Comparison of ENCODE assay signal across 7 mouse cellular contexts in the genomic region with DNA sequence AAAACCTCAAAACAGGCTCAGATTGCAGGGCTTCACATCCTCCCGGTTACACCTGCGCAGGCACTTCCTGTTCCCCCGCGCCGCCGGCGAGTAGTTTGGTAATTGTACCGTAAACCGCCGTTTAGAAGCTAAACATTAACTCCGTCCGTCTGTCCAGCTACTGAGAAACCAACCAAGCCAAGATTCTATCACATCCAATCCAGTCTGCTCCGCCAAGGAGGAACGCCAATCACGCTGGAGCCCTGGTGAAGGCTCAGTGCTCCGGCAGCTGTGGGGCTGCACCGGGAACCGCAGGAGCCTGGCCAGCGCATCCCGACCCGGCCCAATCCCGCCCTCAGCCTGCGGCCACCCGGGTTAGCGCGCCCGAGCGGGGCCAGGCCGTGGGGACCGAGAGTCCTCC. TPM values are rescaled to one million over a fixed set of nuclear protein-coding genes. Genes with fewer than 3 reads are reported as not detected.
DNase-seq lines count a peak whose midpoint lies in the region; ATAC-seq lines count a peak whose summit lies in the region.

No protein-coding gene starts in this region.

- DNase-seq in spleen, adult 18-20 months, result peak; percentile 46 to 58
- no peak for DNase-seq in spleen, adult 12 weeks (ENCODE audit: low spot score)
- DNase-seq in brain, embryonic 18.5 days (ENCODE audit: low read depth, low spot score), result peak; percentile 34
- no peak for DNase-seq in hindbrain, embryonic 11.5 days (ENCODE audit: low spot score)
- DNase-seq in adrenal gland, adult (ENCODE audit: inconsistent age in 2 of 2, low spot score in 1 of 2), result no peak

- peak overlapping the region; percentile 54 for H3K4me2 ChIP-seq in hindbrain, embryonic 11.5 days (replicated peaks; ENCODE audit: low read depth, low read length)
- peak overlapping the region; percentile 98 for H3K4me2 ChIP-seq in liver, embryonic 15.5 days

- ATAC-seq in hindbrain, embryonic 11.5 days (ENCODE audit: low FRiP score), result peak; percentile 88; the same call in 1 of the 2 replicates
- peak; percentile 69 for ATAC-seq in liver, embryonic 15.5 days (ENCODE audit: insufficient read depth)
- ATAC-seq in neutrophil, adult 5-6 weeks (ENCODE audit: extremely low read depth, insufficient number of reproducible peaks, low FRiP score, poor library complexity, severe bottlenecking), result peak; percentile 33; the same call in 1 of the 2 replicates

- H3K4me1 ChIP-seq in hindbrain, embryonic 11.5 days (replicated peaks; ENCODE audit: control insufficient read depth, insufficient read depth, low read length), result no peaks in the 10 kb centered on the region
- H3K4me1 ChIP-seq in liver, embryonic 15.5 days (replicated peaks), result peaks cover 29% of the 10 kb centered on the region

- no peaks in the 10 kb centered on the region for H3K9me3 ChIP-seq in hindbrain, embryonic 11.5 days (ENCODE audit: control insufficient read depth, low read length)
- H3K9me3 ChIP-seq in liver, embryonic 15.5 days (replicated peaks), result no peaks in the 10 kb centered on the region

- peak overlapping the region; percentile 71 for H3K4me3 ChIP-seq in hindbrain, embryonic 11.5 days (ENCODE audit: low read depth, low read length)
- peak overlapping the region; percentile 79 for H3K4me3 ChIP-seq in liver, embryonic 15.5 days (replicated peaks)

- H3K27me3 ChIP-seq in hindbrain, embryonic 11.5 days (ENCODE audit: control insufficient read depth, insufficient read depth, low read length), result no peaks in the 10 kb centered on the region
- peaks cover 3% of the 10 kb centered on the region; the same call in 1 of the 2 replicates for H3K27me3 ChIP-seq in liver, embryonic 15.5 days

- H3K9ac ChIP-seq in hindbrain, embryonic 11.5 days (ENCODE audit: low read depth, low read length), result peak overlapping the region; percentile 91
- H3K9ac ChIP-seq in liver, embryonic 15.5 days, result peak overlapping the region; percentile 73

- H3K27ac ChIP-seq in hindbrain, embryonic 11.5 days (ENCODE audit: low read depth, low read length), result peak overlapping the region; percentile 82
- H3K27ac ChIP-seq in liver, embryonic 15.5 days (replicated peaks), result peak overlapping the region; percentile 91

- under 1% methylated on average over 30 of the region's 30 CpGs for WGBS in hindbrain, embryonic 11.5 days
- 0% methylated on average over 30 of the region's 30 CpGs for WGBS in liver, embryonic 15.5 days (ENCODE audit: insufficient replicate concordance)

- no peaks in the 10 kb centered on the region for H3K36me3 ChIP-seq in hindbrain, embryonic 11.5 days (ENCODE audit: control insufficient read depth, insufficient read depth, low read length)
- H3K36me3 ChIP-seq in liver, embryonic 15.5 days (replicated peaks), result no peaks in the 10 kb centered on the region

RNA-seq across cellular contexts. Expression of a gene that starts 0.5 kb away (rescaled TPM):
- 5.0 and 10.9 TPM in 2 replicates for polyA plus RNA-seq in hindbrain, embryonic 11.5 days (2014; fragmentation: Nextera tagmentation; extraction: Ambion mirVana)
- polyA plus RNA-seq in liver, embryonic 15.5 days (2015; fragmentation: Nextera tagmentation; extraction: Ambion mirVana), result 2.2 and 3.7 TPM in 2 replicates
- 34.1 and 47.1 TPM in 2 replicates for total RNA-seq in neutrophil, adult 5-6 weeks (2017)

RNA-seq across cellular contexts. Expression of a gene that starts 51.0 kb away (rescaled TPM):
- 0.62 and 0.95 TPM in 2 replicates for polyA plus RNA-seq in hindbrain, embryonic 11.5 days (2014; fragmentation: Nextera tagmentation; extraction: Ambion mirVana)
- 2.2 and 2.8 TPM in 2 replicates for polyA plus RNA-seq in liver, embryonic 15.5 days (2015; fragmentation: Nextera tagmentation; extraction: Ambion mirVana)
- total RNA-seq in neutrophil, adult 5-6 weeks (2017), result not detected in 2 replicates

RNA-seq across cellular contexts. Expression of a gene that starts 59.8 kb away (rescaled TPM):
- 90.8 and 90.9 TPM in 2 replicates for polyA plus RNA-seq in hindbrain, embryonic 11.5 days (2014; fragmentation: Nextera tagmentation; extraction: Ambion mirVana)
- 74.4 and 88.2 TPM in 2 replicates for polyA plus RNA-seq in liver, embryonic 15.5 days (2015; fragmentation: Nextera tagmentation; extraction: Ambion mirVana)
- total RNA-seq in neutrophil, adult 5-6 weeks (2017), result 11.3 and 19.8 TPM in 2 replicates

Comparison
In these comparisons a context has a peak if more than half of its experiments do, and no peak if none do; other contexts are left out.
1. DNase-seq: peak in spleen, adult 18-20 months (2 of 2) and brain, embryonic 18.5 days (single experiment); none in spleen, adult 12 weeks (single experiment), hindbrain, embryonic 11.5 days (single experiment) and adrenal gland, adult (0 of 2).
2. ATAC-seq: peak in every context shown above with its lines; median percentile 88 in hindbrain, embryonic 11.5 days; 69 in liver, embryonic 15.5 days; 33 in neutrophil, adult 5-6 weeks.